Mouse (Mus musculus) midbrain, embryonic 14.5 days (tissue): ENCODE measurements around the gene Asic1. TPM values are rescaled to one million over a fixed set of nuclear protein-coding genes. Genes with fewer than 3 reads are reported as not detected.
"Not testable (repeated sequence)": the region's sequence is repeated elsewhere in the genome, so short reads cannot be mapped to it uniquely, and the experiment has no call there.

Source experiments
- ATAC-seq: fragments of 200-750 bp; cut with Nextera tagmentation; 2 replicates; pipeline ENCODE4 v1.8.0; 2017; ENCODE audit warnings: moderate number of reproducible peaks, moderate library complexity; ENCODE audit not compliant: low FRiP score, low TSS enrichment
- DNase-seq: peaks from one replicate; pipeline ENCODE4 v3.0.0-alpha.2; 2015
- H3K27ac ChIP-seq: fragments of 300-500 bp; sonication (generic); replicated peaks from 2 replicates; pipeline ENCODE4 v1.5.1; 2014; ENCODE audit warnings: mild to moderate bottlenecking, low read depth, low read length, moderate library complexity
- H3K27me3 ChIP-seq: fragments of 300-500 bp; sonication (generic); 2 replicates; pipeline ENCODE4 v1.6.1; 2014; ENCODE audit warnings: low read length, control low read depth, mixed read lengths; ENCODE audit not compliant: control insufficient read depth, insufficient read depth
- H3K36me3 ChIP-seq: fragments of 300-500 bp; sonication (generic); 2 replicates; pipeline ENCODE4 v1.6.1; 2014; ENCODE audit warnings: low read length, control low read depth; ENCODE audit not compliant: control insufficient read depth, insufficient read depth
- H3K4me1 ChIP-seq: fragments of 300-500 bp; sonication (generic); 2 replicates; pipeline ENCODE4 v1.6.1; 2014; ENCODE audit warnings: mild to moderate bottlenecking, antibody characterized with exemption, low read length, control low read depth; ENCODE audit not compliant: control insufficient read depth, insufficient read depth
- H3K4me2 ChIP-seq: fragments of 300-500 bp; sonication (generic); 2 replicates; pipeline ENCODE4 v1.6.1; 2014; ENCODE audit warnings: mild to moderate bottlenecking, low read length, moderate library complexity
- H3K4me3 ChIP-seq: fragments of 300-500 bp; sonication (generic); replicated peaks from 2 replicates; pipeline ENCODE4 v1.5.1; 2014; ENCODE audit warnings: low read depth, low read length
- H3K9ac ChIP-seq: fragments of 300-500 bp; sonication (generic); replicated peaks from 2 replicates; pipeline ENCODE4 v1.6.1; 2014; ENCODE audit warnings: mild to moderate bottlenecking, low read length, moderate library complexity
- H3K9me3 ChIP-seq: fragments of 300-500 bp; sonication (generic); 2 replicates; pipeline ENCODE4 v1.6.1; 2016; ENCODE audit warnings: low read length, control low read depth, mixed read lengths; ENCODE audit not compliant: control insufficient read depth
- WGBS: fragments of 180-500 bp; shearing (Covaris S2); extraction: QIAGEN DNeasy Blood & Tissue Kit; methylation state at CpG from one replicate; pipeline ENCODE4 v1.1.7; 2014; 5-methylcytosine and 5-hydroxymethylcytosine counted together
- polyA plus RNA-seq: library from polyadenylated mRNA; unstranded; fragments of >200 nt; fragmentation: Nextera tagmentation; extraction: Ambion mirVana; gene quantifications from 2 replicates; pipeline ENCODE4 v1.2.1, GENCODE M21; 2014

Asic1 gene
- polyA plus RNA-seq, 1 experiment from 2014 or later = 53.5 TPM

- H3K4me1 ChIP-seq = peaks cover 20% of the 10 kb centered on the region
- 8% methylated on average over 16 of the region's 16 CpGs for WGBS
- ATAC-seq = 0 out of 2 replicates have a peak, but pooled peaks have one; percentile 3
- peak; percentile 90 for DNase-seq
- H3K9me3 ChIP-seq = no peaks in the 10 kb centered on the region
- peaks cover 51% of the 10 kb centered on the region for H3K36me3 ChIP-seq
- H3K4me2 ChIP-seq = peak overlapping the region; percentile 89
- peak overlapping the region; percentile 60 for H3K27ac ChIP-seq
- no peaks in the 10 kb centered on the region for H3K27me3 ChIP-seq
- H3K9ac ChIP-seq = peak overlapping the region; percentile 37
- H3K4me3 ChIP-seq = peak overlapping the region; percentile 96
These were observed 54.3 kb downstream of the Asic1 start for GRCm38 (mm10) chr15:99724292-99725021.

DNA sequence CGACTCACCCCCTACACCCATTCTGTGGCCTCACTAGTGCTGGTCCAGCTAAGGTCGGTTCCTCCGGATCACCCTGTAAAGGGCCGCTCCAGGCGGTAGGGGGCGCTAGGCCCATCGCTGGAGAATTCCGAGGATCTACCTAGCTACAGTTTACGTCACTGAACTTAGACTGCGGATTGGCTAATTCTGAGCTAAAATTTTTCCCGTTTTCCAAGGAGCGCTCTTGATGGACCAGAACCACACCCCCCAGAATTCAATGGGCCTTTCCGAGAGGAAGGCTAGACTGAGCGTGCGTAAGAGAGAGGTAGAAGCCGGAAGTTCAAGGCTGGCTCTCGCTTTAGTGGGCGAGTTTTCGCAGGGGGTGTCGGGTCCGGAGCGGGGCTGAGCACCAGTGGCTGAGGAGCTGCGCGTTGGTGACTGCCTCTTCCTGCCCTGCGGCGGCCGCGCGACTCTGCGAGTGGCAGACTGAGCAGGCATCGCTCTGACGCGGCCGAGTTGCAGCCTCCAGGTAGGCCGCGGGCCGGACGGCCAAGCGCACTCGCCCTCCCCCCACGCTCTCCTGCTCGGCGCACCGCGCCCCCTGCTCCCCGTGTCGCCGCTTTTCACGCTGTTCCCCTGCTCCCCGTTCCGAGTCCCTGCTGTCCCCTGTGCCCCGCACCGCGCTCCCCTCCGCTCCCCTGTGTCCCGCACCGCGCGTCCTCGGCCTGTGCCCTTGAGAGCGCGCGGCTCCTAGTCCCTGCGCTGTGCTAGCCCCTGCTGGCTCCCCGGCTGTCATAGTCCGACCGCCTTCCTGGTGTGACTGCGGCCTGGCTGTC, 55.4 kb downstream of the Asic1 start, which contains the start of gene Cox14:
Gene Cox14 (plus strand): TSS at position 278 of the 815 bp plus-strand sequence.
- H3K9me3 ChIP-seq = no peaks in the 10 kb centered on the region
- H3K4me2 ChIP-seq = peak within 1 kb of the TSS; percentile 89
- peaks cover 20% of the 10 kb centered on the region for H3K4me1 ChIP-seq
- under 1% methylated on average over 67 of the region's 68 CpGs for WGBS
- peak within 1 kb of the TSS; percentile 96 for H3K4me3 ChIP-seq
- peaks cover 47% of the 10 kb centered on the region for H3K36me3 ChIP-seq
- H3K9ac ChIP-seq = peak within 1 kb of the TSS; percentile 90
- DNase-seq = peak; percentile 99
- H3K27ac ChIP-seq = peak within 1 kb of the TSS; percentile 91
- peak; percentile 95 for ATAC-seq
- H3K27me3 ChIP-seq = no peaks in the 10 kb centered on the region

DNA sequence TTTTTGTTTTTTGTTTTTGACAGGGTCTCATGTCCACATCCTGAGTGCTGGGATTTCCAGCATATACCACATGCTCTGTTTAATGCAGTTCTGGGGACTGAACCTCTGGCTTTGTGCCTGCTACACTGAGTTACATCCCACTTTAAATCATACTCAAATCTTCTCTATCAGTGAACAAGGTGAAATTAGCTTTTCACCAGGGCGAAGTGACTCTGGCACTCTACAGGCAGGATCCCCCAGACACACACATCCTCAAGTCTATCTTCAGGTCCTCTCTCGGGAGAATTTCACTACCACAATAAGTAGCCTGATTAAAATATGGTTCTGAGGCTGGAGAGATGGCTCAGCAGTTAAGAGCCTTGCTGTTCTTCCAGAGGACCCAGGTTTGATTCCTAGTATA, 56.4 kb downstream of the Asic1 start:
- ATAC-seq = no peak
- H3K4me1 ChIP-seq = peaks cover 20% of the 10 kb centered on the region
- peak overlapping the region; percentile 89 for H3K4me2 ChIP-seq
- no peak overlapping the region for H3K27ac ChIP-seq
- no peaks in the 10 kb centered on the region for H3K9me3 ChIP-seq
- peak overlapping the region; percentile 90 for H3K9ac ChIP-seq
- 80% methylated on average over 2 of the region's 2 CpGs for WGBS
- H3K36me3 ChIP-seq = peaks cover 43% of the 10 kb centered on the region
- H3K27me3 ChIP-seq = no peaks in the 10 kb centered on the region
- H3K4me3 ChIP-seq = peak overlapping the region; percentile 96
- DNase-seq = no peak

DNA sequence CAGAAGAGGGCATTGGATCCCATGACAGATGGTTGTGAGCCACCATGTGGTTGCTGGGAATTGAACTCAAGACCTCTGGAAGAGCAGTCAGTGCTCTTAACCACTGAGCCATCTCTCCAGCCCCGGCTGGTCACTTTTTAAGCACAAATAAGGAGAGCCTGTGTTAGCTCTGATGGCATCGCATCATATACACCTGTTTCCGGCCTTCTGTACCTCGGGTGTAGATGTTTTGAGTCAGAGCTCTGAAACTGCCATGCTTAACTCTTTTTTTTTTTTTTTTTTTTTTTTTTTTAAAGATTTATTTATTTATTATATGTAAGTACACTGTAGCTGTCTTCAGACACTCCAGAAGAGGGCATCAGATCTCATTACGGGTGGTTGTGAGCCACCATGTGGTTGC, 56.9 kb downstream of the Asic1 start:
- Histone ChIP-seq H3K4me1 (peaks cover 20% of the 10 kb centered on the region), H3K4me2 (peak overlapping the region; percentile 89), H3K36me3 (peaks cover 38% of the 10 kb centered on the region)
- not testable (repeated sequence) for H3K4me3 ChIP-seq, H3K27me3 ChIP-seq, H3K9me3 ChIP-seq, DNase-seq, H3K9ac ChIP-seq, ATAC-seq, H3K27ac ChIP-seq
- 89% methylated on average over 4 of the region's 5 CpGs for WGBS

GRCm38 (mm10) chr15:99727525-99727924, 57.4 kb downstream of the Asic1 start:
- no peak for DNase-seq

GRCm38 (mm10) chr15:99728211-99728610, 58.0 kb downstream of the Asic1 start:
- ATAC-seq (no peak), DNase-seq (no peak)
- Histone ChIP-seq H3K27ac (no peak overlapping the region), H3K4me1 (peaks cover 20% of the 10 kb centered on the region), H3K27me3 (no peaks in the 10 kb centered on the region), H3K9me3 (no peaks in the 10 kb centered on the region), H3K4me2 (no peak overlapping the region), H3K36me3 (peaks cover 31% of the 10 kb centered on the region), H3K4me3 (no peak overlapping the region), H3K9ac (no peak overlapping the region)
- 96% methylated on average over 5 of the region's 5 CpGs for WGBS

More at GRCm38 (mm10) chr15:99727525-99727924, 57.4 kb downstream of the Asic1 start:
- Histone ChIP-seq H3K9ac (no peak overlapping the region), H3K9me3 (no peaks in the 10 kb centered on the region), H3K27me3 (no peaks in the 10 kb centered on the region), H3K36me3 (peaks cover 33% of the 10 kb centered on the region), H3K27ac (no peak overlapping the region), H3K4me3 (no peak overlapping the region), H3K4me2 (no peak overlapping the region), H3K4me1 (peaks cover 20% of the 10 kb centered on the region)
- ATAC-seq = no peak
- WGBS = 95% methylated on average over 12 of the region's 12 CpGs

GRCm38 (mm10) chr15:99729056-99729783, 59.1 kb downstream of the Asic1 start:
- no peaks in the 10 kb centered on the region for H3K27me3 ChIP-seq
- H3K9me3 ChIP-seq = no peaks in the 10 kb centered on the region
- DNase-seq (no peak), ATAC-seq (no peak)
- peaks cover 13% of the 10 kb centered on the region for H3K4me1 ChIP-seq
- no peak overlapping the region for H3K4me3 ChIP-seq
- H3K4me2 ChIP-seq = no peak overlapping the region
- no peak overlapping the region for H3K9ac ChIP-seq
- no peak overlapping the region for H3K27ac ChIP-seq
- H3K36me3 ChIP-seq = peaks cover 27% of the 10 kb centered on the region
- WGBS = 92% methylated on average over 4 of the region's 4 CpGs

- WGBS = 98% methylated on average over 2 of the region's 2 CpGs
- Histone ChIP-seq H3K36me3 (peaks cover 44% of the 10 kb centered on the region), H3K4me2 (no peak overlapping the region), H3K9me3 (no peaks in the 10 kb centered on the region), H3K27me3 (no peaks in the 10 kb centered on the region), H3K9ac (no peak overlapping the region), H3K4me3 (no peak overlapping the region), H3K27ac (no peak overlapping the region), H3K4me1 (peaks cover 6% of the 10 kb centered on the region)
- ATAC-seq = no peak
- no peak for DNase-seq
These were observed 61.0 kb downstream of the Asic1 start for GRCm38 (mm10) chr15:99731167-99731566.
